Mouse (Mus musculus) 3T3-L1 (cell line): ENCODE data around the gene Rrp8.

ENCODE experiments used
- DNase-seq: peaks from one replicate; pipeline ENCODE4 v3.0.0-alpha.2; 2015; ENCODE audit warnings: low read depth, low spot score

Gene Rrp8

DNA sequence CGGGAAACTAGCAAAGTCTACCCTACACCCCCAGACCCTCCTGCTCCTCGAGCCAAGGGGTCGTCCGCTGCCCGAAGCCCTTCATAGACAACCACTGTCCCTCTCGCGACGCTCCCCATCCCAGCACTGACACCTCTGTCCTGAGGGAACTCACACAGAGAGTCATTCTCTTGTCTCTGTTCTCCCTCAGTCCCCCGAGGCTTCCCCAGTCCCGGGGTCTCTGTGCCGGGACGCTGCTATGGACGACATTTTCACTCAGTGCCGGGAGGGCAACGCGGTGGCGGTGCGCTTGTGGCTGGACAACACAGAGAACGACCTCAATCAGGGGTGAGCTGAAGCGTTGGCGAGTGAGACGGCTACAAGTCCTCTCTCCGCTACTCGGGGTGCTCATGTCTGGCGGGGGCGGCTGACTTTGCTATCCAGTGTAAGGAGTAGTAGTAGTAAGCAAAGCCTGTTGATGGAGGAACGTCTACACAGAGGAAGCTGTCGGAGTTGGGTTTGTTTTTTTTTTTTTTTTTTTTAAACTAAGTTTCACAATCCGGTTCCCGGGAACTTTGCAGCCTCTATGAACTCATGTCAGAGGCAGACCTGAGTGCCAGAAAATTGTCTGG is at the start of gene Rrp8:
TSS of gene Rrp8 (minus strand) at position 475 of the 611 bp plus-strand sequence.
- peak; percentile 58 for DNase-seq

DNA sequence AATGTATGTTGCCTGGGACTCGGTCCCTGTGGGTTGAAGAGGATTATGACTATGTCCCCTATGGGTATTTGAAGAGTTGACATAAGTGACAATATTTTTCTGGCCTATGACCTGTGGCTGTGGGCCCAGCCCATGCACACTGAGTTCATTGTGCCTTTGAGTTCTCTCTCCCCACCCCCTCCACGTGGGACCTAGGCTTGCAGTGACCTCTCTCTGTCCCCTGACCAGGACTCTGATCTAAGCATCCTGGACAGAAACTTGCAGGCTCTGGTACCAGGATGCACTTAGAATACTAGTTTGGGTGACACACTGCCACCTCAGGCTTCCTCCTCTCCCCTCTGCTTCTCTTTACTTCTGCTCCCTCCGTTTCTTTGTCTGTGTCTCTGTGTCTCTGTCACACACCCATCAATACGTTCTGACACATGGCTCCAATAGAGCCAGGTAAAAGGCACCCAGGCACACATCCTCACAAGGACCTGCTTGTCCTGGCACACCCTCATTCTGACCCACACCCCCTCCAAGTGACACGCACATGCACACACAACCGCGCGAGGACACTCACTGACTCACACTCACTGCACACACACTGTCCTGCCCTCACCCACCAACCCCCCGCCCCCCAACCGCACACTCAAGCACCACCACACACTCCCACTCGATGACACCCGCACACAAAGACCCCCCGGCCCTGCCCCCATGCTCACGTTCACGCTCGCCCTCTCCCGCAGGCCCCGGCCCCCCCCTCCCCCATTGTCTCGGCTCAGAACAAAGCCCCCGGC is 49.5 kb upstream of the Rrp8 start:
- no peak for DNase-seq

DNA sequence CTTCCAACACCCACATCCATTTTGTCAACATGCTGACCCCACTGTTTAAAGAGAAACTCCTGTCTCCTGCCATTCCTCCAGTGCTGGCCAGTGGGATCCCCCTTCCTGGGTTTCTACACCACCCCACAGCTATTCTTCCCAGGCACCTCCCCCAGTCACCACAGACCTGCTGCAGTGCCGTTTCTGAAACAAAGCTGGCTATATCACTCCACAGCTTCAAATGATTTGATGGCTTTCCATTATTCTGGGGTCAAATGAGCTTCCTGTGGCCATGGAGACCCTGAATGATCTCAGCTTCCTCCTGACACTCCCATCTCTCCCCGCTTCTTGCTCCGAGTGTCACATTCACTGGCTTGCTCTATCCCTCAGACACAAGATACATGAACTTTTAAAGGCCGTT is 47.4 kb upstream of the Rrp8 start:
- no peak for DNase-seq

DNA sequence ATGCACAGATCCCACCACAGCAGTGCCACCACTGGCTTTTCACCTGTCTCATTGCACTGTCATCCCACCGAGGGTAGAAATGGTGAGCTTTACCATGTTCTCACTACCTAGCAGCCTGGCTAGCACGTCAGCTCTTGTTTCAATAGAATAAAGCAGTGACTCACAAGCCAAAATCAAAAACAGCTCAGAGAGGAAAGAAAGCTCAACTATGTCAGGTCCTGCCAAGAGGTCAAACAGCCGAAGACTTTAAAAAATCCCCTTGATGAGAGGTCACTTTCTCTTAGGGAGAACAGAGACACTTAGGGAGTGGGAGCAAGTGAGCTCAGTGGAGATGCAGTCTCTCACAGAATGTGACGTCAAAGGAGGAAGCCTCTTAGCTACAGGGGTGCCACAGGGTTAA is 46.7 kb upstream of the Rrp8 start:
- DNase-seq: peak; percentile 56

DNA sequence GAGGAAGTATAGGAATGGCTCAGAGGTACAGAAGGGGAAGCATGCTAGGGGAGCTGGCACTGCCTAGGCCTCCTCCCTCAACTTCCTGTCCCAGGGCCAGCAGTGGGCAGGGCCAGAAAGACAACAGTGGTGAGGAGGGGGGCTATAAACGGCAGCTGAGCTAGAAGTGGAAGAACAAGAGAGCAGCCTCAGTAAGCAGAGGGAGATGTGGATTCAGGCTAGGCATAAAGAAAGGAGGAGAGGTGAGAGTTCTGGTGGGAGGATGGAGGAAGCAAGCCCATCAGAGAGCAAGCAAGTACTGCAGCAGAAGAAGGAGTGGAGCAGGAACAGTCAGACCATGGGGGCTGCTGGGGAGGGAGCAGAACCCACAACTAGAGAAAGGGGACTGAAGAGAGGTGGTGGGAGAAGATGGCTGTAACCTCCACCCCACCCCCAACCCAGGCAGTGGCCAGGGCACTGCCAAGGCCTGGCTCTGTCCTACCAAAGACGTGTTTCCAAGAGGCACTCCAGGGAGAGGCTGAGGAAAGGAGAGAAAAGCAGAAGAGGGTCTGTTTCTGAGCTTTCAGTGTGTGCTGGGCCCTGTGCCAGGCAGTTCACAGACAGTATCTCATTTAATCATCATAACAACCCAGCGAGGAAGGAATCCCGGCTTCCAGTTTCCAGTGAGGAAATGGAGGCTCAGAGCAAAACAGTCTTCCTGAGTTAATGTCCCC is 41.5 kb upstream of the Rrp8 start:
- DNase-seq: peak; percentile 68

DNA sequence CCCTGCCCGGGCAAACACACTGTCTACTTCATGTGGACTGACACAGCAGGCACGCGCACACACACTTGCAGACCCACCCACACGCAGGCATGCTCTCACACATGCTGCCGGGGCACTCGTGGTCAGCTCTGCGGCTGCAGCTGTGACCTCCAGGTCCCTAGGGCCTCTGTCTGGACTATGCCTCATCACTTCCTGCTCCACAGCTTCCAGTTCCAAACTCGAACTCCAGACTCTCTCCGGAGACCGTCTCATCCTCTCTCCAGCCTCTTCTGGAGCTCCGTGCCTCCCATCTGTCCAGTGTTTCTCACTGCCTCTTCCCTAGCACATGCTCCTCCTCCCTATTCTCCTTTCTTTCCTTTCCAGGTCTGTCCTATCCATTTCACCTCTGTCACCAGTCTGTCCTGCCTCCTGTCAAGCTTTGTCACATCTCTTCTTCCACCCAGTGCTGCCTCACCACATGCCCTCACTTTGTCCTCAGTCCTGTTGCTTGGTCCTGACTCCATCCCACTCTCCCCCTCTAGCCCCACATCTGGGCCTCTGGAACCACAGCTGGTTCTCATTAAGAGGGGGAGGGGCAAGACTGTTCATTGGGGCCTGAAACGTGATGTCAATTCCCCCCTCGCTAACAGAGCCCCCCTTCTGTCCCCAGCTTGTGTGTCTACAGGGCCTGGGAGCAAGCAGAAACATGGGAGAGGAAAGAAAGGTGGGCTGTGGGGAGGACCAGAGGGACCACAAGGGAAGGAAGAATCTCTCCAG is 40.8 kb upstream of the Rrp8 start:
- peak; percentile 92 for DNase-seq

DNA sequence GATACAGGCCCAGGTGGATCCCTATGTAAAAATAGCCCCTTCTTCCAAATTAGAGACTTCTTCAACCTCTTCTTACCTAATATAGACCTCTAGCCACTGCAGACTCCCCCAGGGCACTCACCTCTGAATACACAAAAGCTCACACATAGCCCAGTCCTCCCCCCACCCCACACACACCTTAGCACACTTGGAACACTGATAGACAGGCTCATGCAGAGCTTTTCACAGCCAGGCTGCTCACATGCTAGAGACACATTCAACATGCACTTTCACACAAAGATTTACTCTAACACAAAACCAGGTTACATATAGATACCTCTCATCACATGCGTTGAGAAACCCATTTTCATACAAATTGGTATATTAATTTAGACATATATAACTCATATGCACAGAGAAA is 40.1 kb upstream of the Rrp8 start:
- no peak for DNase-seq

DNA sequence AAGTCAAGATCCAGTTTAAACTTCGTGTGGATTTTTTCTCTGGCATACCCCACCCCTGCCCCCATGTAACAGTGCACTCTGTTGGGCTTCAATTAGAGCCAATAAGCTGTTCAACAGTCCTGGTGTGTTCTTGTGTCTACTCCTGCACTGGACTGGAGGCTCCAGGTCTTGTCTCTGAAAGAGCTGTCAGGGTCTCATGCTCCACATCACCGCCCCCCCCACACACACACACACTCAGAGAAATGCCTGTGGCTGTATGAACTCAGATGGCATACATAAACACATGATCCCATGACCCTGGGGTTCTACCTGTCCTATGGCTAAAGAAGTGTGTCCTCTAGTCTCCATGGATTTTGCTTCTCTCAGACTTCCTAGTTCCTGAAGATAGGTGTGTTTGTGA is 38.8 kb upstream of the Rrp8 start:
- DNase-seq: no peak

DNA sequence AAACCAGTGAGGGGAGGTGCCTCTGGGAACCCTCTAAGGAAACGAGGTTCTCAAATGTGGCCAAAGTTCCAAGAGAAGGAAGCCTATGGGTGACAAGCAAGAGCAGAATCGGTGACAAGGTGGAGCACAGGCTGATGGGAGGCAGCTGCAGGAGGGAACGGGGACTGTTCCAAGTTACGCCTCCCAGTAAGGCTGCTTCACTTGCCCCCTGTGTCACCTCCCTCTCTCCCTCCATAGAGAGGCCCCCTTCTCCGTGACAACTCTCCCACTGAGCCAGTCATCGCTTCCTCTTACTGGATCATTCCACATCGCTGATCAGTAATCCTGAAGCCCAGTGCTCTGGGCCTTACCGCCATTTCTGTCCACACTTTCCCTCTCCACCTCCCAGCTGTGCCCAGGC is 37.5 kb upstream of the Rrp8 start:
- DNase-seq: no peak

DNA sequence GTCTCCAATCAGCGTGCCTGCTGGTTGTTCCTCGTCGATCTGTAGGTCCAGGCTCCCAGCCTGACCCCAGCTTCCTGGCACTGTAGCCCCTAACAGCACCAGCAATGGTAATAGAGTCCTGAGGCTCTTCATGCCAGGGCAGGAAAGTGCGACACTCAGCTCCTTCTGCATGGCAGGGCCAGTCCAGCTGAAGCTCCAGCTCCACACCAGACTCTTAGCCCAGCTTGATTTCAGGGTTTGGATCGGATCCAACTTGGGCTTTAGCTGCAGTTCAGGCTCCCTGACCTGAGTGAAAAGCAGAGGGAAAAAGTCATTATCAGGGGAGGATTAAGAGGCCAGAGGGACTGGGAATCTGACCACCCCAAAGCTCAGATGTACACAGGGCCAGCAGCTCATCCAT is 35.9 kb upstream of the Rrp8 start:
- no peak for DNase-seq

DNA sequence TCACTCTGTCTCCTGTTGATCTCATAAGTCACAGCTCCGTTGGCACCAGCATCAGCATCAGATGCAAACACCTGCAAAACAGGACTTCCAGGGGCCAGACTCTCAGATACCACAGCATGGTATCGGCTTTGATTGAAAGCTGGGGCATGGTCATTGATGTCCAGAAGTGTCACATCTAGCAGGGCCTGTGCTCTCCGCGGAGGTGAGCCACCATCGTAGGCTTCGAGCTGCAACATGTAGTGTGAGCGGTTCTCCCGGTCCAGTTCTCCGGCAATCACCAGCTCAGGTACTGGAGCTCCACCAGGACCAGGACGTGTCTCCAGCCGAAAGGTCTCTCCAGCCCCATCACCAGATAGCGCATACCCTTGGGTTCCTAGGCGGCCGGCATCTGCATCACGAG is 35.1 kb upstream of the Rrp8 start:
- DNase-seq: no peak

DNA sequence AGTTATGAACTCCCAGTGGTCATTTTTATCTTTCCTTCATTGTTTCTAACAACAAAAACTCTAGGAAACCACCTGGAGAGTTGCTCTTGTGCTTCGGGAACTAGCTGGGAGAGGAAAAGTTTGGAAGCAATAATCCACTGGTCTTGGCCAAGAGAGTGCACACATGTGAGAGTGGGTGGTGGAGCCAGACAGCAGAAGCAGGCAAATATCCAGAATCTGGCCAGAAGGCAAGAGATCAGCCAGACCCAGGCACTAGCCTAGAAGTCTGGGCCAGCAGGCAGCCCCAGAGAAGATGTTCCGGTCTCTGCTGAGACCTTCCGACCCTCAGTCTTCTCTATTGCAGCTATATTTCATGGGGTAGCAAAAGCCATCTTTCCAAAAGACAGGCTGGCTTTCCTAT is 32.8 kb upstream of the Rrp8 start:
- no peak for DNase-seq

DNA sequence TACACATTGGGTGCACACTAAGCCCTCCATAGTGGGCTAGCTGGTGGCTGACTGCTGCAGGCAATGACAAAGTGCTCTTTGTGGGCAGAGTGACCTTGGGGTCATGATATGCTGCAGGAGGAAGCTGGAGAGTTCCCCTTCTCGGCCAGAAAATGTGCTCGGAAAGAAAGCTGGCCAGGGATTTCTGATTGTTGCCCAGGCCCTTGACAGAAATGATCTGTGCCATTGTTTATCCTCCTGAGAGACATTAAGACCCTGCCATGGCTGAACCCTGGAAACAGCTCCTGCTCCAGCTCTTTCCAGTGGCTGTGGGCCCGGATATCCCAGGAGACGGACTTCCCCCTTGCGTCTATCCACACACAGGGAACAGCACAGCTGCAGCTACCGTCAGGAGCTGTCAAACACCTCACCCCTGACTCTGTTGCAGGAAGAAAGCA is 30.6 kb upstream of the Rrp8 start:
- DNase-seq: no peak

DNA sequence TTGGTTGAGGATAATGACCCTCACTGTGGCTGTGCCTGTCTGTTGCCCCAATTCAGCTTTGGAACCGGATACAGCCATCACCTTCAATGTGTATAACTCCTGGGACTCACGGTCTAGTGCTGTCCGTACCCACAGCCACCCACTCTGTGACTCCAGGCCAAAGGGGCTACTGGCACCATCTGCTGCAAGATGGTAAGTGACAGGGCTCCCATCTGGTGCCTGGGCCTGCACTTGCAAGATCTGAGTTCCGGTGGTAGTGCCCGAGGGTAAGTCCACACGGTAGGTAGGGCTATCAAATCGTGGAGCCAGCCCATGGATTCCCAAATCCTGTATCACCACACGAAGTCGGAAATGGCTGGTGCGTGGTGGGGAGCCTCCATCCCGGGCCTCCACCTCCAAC is 27.1 kb upstream of the Rrp8 start:
- DNase-seq: no peak

DNA sequence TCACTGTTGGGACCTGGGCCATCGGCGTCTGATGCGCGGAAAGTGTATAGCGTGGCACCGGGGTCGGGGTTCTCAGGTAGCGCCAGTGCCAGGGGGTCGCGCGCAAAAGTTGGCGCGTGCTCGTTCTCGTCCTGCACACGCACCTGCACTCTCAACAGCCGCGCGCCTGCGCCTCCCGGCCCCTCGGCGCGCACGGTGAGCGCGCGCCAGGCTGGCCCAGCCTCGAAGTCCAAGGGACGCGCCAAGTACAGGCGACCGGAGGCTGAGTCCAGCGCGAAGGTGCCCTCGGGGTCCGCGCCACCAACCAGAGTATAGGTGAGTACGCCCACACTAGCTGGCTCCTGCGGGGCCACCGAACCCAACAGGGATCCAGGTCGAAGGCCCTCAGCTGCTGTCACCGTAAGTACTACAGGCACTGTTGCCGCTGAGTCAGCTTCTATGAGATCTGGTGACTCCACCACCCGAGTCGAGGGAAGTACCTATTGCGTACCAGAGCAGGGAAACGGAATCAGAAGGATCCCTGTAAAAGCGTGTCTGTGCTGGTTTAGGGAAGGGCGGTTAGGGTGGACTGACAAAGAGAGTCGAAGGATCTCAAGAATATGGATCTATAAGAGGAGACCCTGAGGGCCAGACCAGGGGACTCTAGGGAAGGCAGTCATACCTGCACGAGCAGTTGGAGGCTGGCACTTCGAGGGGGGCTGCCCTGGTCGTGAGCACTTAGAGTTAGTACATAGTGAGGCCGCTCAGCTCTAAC is 25.5 kb upstream of the Rrp8 start:
- no peak for DNase-seq

DNA sequence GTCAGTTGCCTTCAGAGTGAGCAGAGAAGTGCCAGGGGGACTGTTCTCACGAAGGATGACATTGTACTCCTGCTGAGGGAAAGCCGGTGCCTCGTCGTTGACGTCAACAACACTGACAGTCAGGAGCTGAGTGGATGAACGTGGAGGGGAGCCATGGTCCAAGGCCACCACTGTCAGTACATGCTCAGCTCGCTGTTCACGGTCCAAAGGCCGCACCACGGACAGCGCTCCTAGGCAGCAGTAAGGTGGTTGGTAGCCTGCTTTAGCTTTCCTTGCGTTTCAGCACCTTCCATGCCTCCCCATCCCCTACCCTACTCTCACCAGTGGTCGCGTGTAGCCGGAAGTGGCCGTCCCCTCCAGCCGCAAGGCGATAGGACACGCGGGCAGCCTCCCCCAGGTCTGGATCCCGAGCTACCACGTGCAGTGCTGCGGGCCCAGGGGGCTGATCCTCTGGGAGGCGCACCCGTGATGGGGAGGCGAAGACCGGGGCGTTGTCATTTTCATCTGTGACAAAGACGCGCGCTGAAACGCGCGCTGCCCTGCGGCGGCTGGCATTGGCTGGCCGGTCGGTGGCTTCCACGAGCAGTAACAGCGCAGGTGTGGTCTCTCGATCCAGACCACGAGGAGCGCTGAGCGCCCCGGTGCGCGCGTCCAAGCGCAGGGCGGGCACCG is 24.8 kb upstream of the Rrp8 start:
- DNase-seq: no peak

DNA sequence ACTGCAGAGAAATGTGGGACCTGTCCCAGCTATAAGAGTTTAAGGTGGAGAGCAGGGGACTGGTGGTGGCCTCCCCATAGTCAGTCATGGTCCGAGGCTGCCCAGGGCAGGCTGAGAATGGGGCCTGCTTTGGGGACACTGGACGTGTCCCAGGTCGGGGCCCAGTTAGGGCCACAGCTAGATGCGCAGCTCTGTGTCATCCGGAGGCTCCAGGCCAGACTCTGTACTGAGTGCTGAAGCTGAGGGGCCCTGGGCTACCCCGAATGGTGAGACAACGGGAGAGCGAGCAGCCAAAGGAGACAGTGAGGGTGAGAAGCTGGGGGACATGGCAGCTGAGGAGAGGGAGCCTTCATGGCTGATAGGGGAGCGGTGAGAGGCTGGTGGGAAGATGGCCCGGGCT is 16.1 kb upstream of the Rrp8 start:
- no peak for DNase-seq

DNA sequence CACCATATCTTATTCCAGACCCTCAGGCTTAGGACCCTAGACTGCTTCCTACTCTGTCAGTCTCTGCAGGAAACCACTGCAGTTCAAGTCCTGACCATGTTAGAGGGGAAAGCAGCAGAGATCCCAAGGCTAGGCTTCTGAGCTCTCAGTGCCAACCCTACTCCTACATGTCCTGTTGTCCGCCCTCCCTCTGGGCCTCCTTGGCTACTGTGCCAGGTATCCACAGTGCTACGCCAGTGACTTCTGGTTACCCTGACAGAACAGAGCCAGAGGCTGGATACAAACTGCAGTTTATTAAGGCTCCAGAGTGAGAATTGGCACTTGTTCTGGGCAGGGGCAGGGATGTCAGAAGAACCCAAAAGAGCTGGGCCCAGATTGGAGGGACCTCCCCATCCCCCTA is 15.5 kb upstream of the Rrp8 start:
- DNase-seq: no peak

DNA sequence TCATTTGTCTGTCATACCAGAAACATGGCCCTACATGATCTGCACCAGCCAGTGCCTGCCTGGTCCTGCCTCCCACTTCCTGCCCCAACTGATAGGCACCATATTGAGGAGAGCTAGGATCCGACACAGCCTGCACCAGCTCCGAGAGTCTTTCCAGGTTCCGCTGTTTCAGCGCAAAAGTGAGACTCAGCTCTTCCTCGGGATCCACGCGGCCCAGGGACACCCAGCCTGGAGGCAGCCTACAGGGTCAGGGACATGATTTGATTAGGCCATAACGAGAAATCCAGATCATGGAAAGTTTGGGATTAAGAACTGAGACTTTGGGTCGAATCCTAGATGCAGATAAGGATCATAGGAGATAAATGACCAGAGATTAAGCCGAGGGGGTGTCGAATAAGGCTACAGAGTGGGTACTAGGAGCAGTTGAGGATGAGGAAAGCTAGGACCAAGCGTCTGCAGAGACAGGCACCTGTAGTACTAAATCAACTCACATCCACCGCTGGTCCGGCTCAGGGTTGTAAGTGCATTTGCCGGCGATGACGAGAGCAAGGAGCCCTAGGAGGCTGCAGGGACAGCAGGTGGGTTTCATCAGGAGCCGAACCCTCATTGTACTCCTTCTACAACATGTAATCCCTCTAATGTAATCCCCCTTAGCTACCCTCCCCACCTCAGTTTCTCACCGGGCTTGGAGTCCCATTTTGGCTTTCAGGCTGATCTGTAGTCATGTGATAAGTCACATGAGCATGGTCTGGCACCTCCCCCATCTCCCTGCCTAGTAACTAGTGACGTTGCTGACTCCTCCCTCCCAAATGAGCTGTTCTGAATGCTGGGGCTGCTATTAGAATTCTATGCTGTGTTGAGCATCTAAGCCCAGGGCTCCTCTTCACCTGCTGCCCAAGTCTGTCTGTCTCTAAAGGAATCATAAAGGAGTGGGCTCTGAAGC is 14.6 kb upstream of the Rrp8 start, which contains the start of gene Tpp1:
TSS of gene Tpp1 (minus strand) at position 745 of the 943 bp plus-strand sequence.
- DNase-seq: peak; percentile 96

DNA sequence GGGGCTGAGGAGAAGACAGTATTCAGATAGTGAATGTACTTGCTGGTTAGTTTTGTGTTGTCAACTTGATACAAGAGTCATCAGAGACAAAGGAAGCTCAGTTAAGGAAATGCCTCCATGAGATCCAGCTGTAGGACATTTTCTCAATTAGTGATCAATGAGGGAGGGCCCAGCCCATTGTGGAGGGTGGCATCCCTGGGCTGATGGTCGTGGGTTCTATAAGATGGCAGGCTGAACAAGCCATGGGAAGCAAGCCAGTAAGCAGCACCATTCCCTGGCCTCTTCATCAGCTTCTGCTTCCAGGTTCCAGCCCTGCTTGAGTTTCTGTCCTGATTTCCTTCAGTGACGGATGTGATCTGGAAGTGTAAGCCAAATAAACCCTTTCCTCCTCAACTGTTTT is 10.6 kb upstream of the Rrp8 start:
- DNase-seq: no peak
